Mouse (Mus musculus): ENCODE results near the gene 4933400A11Rik.

Gene 4933400A11Rik

DNA sequence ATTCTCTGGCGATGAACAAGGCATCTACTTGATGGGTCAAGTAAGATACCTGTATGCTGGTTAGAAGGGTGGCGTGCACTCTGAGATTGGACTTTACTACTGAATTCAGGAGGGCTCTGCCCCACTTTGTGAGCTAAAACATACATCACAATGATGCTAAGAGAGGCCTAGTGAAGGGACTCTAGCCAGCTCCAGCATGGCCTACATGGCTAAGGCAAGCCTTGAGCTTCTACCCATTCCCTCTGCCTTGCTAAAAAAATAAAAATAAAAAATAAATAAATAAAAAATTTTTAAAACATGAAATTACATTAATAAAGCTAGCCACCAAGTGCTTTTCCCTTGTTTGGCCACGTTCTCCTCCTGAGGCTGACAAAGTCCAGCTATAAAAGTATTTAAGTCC lies at the start of gene 4933400A11Rik:
4933400A11Rik (minus strand) TSS at position 101 of the 400 bp plus-strand sequence.
- in situ Hi-C loops (cut with MboI; ENCODE audit: low pct_unique_long_range_greater_than_20kb in 1 of 2, low sequenced_read_pairs in 2 of 2, unreplicated experiment in 1 of 2): no loop called here

DNA sequence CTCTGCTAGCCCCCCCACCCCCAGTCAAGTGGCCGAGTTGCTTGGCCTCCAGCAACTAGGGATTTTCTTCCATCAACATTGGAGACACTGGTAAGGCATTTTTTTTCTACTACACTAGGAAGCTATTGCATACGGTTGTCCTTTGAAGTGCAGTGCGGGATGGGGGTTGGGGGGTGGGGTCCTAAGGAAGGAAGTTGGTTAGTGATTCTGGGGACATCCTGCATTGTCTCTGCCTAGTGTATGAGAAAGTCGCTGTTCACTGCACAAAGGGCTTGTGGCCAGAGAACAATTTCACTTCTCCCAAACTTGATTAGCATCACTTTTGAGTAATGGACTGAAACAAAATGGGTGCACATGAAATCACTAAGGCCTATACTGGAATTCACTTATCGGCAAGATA lies 48.7 kb upstream of the 4933400A11Rik start:
- in situ Hi-C loops (cut with MboI; ENCODE audit: low pct_unique_long_range_greater_than_20kb in 1 of 2, low sequenced_read_pairs in 2 of 2, unreplicated experiment in 1 of 2): no loop called here

DNA sequence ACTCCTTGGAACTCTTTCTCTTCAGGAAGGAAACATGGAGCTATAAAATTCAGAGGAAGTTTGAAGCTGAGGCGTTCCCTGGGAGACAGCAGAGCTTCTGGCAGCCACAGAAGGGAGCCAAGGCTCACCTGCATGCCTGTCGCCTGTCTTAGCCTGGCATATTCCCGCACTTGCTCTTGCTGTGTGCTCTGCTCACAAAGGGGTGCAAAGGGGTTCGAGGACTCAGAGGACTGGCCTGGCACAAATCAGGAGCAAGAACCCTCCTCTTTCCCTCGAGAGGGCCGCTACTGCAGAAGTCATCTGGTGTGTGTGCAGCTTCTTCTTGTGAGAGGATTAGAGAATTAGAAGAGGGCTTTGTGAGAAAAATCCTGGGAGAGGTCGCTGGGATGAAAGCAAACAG lies 48.3 kb upstream of the 4933400A11Rik start:
- in situ Hi-C loops (cut with MboI; ENCODE audit: low pct_unique_long_range_greater_than_20kb in 1 of 2, low sequenced_read_pairs in 2 of 2, unreplicated experiment in 1 of 2): no loop called here

DNA sequence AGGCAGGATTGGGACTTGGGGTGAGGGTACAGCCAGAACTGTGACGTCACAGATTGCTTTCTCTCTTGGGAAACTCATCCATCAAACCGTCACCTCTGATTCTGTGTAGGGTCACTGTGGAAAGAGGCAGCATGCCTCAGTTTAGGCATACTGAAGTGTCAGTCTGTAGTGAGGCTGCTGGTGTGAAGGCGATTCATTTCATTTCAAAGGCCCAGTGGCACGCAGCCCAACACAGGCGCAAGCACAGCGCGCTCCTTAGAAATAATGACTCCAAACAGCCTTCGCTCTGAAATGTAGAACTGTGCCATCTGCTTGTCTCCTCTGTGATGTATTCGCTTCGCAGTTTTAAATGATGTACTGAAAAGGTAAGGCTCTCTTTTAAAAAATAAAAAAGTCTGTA lies 47.5 kb upstream of the 4933400A11Rik start:
- in situ Hi-C loops (cut with MboI; ENCODE audit: low pct_unique_long_range_greater_than_20kb in 1 of 2, low sequenced_read_pairs in 2 of 2, unreplicated experiment in 1 of 2): no loop called here

DNA sequence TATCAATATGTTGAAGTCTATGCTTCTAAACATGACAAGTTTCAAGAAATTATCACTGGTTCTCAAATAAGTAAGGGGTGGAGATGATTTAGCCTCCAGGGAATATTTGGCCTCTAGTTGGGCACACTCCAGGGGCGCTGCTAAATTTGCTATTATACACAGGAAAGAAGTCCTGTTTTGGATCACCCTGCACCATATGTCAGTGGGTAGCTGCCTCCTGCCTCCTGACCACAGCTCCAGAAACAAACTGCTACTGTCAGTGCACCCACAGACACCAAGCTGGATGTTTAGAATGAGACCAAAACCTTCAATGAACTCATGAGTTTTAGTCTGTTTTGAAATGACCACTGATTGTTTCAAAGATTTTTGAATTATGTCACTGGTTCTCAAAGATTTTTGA lies 34.2 kb upstream of the 4933400A11Rik start:
- in situ Hi-C loops (cut with MboI; ENCODE audit: low pct_unique_long_range_greater_than_20kb in 1 of 2, low sequenced_read_pairs in 2 of 2, unreplicated experiment in 1 of 2): loop anchor here in 1 of 2 experiments (10.0 kb wide), 1 partner anchor 61 kb away; no protein-coding TSS in a partner anchor

DNA sequence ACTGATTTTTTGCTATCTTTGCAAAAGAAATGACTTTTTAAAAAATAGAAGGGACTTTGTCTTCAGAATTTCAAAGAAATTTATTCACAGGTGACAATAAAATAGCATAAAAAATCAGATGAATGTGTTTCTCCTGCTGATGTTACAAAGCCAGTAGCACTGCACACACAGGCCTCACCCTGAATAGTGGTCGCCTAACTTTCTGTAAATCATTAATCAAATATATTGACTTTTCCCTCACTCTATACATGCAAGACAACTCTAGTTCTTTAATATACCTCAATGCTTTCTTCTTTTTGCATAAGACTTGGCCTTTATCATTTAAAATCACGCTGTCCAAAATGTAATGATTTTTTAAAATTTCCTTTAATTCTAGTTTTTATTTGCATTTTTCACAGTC lies 32.3 kb upstream of the 4933400A11Rik start:
- in situ Hi-C loops (cut with MboI; ENCODE audit: low pct_unique_long_range_greater_than_20kb in 1 of 2, low sequenced_read_pairs in 2 of 2, unreplicated experiment in 1 of 2): loop anchor here in 1 of 2 experiments (10.0 kb wide), 1 partner anchor 63 kb away; no protein-coding TSS in a partner anchor

DNA sequence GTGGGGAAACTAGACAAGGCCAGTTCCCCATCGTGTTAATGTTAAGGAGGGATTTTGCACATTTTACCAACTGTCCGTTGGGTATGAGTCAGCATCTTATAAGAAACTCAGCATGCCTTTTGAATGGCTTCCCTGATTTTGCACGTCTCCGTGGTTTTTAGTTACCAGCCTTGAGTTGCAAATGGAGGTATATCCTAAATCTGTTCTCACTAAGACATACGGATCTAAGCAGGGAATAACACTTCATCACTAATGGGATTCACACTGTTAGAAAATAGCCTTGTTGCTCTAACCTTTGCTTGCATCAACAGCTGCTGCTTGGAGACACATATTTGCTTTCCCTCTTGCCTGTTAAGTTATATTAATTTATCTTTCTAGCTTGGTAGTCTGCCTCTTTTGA lies 31.9 kb upstream of the 4933400A11Rik start:
- in situ Hi-C loops (cut with MboI; ENCODE audit: low pct_unique_long_range_greater_than_20kb in 1 of 2, low sequenced_read_pairs in 2 of 2, unreplicated experiment in 1 of 2): loop anchor here in 1 of 2 experiments (10.0 kb wide), 1 partner anchor 63 kb away; no protein-coding TSS in a partner anchor

DNA sequence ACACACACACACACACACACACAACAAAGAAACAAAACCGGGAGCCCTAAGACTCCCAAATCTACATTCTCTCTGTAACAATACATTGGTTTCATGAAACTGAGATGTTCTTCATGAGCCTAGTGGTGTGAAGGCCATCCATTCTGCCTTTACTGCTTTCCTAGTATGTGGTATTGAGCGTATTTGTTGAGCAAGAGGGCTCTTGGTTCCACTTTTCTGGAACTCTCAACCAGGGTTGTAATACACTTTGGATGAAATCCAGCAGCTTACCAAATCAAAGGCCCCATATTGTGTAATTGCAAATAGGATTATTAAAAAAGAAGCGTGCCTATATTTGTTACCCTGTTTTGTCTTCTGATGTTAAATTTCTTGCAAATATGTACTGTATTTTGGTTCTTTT lies 28.3 kb upstream of the 4933400A11Rik start:
- in situ Hi-C loops (cut with MboI; ENCODE audit: low pct_unique_long_range_greater_than_20kb in 1 of 2, low sequenced_read_pairs in 2 of 2, unreplicated experiment in 1 of 2): no loop called here

DNA sequence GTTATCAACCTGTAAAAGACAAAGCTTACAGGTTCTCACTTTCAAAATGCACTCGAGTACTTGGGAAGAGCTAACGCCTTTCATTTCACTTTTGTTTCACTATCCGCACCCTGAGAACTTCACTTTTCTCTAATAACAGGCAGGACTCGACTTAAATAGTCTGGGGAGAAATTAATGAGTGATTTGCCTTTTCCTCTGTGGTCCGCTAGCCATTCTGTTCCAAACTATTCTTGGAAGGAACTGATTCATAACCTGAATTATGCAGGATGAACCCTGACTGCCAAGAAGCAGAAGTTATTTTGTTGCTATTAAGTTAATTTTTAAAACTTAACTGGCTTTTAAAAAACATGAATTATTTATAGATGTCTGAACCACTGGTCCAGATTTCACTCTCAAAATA lies 26.4 kb upstream of the 4933400A11Rik start:
- in situ Hi-C loops (cut with MboI; ENCODE audit: low pct_unique_long_range_greater_than_20kb in 1 of 2, low sequenced_read_pairs in 2 of 2, unreplicated experiment in 1 of 2): no loop called here

DNA sequence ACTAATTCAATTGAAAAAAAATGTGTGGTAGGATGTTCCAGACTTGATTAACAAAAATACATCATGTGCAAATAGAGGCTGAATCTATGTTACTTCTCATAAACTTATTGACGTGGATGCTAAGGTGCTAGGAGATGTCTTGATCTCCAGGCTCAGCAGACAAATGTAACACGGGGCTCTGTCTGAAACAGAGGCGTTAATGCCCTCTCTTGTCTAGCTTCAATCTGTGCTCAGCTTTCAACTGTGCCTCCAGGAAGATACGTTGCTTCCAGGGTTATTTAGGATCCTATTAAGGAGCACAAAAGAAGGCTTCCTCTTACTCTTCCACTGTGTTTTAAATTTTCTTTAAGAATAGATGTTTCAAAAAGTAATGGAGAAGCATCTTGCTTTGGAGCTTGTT lies 20.8 kb upstream of the 4933400A11Rik start:
- in situ Hi-C loops (cut with MboI; ENCODE audit: low pct_unique_long_range_greater_than_20kb in 1 of 2, low sequenced_read_pairs in 2 of 2, unreplicated experiment in 1 of 2): loop anchor here in 1 of 2 experiments (5.0 kb wide), 1 partner anchor 177 kb away; no protein-coding TSS in a partner anchor

DNA sequence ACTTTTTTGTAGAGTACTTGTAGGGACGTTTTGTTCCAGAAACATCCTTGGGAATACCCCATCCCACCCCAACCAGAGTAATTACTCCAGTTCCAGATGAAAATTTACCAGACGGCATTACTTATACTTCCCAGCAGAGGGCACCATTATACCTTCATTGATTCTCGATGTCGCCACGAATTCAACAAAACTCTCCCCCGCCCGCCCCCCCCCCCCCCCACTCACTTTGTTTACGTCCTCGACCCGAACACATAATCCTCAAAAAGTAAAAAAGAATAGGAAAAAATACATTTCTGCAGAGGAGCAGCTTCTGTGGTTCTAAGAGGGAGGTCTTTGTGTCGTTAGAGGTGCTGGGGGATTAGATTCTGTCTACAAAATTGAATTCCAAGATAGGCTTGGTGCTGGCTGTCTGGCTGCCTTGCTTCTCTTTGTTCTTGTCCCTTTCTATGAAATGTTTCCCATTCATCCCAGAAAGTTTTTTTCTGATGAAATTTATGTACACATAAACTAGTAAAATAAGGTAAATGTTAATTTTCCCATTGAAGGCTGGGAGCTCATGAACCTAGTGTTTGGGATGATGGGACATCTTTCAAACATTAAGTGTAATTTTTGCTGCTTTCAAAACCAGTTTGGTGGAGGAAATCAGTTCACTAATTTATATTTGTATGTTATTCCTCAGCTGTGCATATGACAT lies 19.7 kb upstream of the 4933400A11Rik start:
- in situ Hi-C loops (cut with MboI; ENCODE audit: low pct_unique_long_range_greater_than_20kb in 1 of 2, low sequenced_read_pairs in 2 of 2, unreplicated experiment in 1 of 2): no loop called here

DNA sequence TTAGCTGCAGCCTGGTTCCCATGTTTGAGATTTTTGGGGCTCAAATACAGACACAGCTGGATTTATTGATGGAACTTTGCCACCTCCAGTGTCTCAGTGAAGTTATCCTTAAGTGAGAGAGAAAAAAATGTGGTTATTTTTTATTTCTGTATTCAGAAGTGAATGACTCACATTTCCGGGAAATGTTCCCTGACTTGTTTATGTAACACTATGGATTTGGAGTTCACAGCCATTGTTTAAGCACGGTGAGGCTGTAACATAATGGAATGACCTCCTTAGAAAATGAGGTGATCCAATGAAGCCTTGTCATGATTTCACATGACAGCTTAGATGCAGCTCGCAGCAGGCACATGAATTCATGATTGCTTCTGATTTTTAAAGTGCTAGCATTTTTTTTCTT lies 17.7 kb upstream of the 4933400A11Rik start:
- in situ Hi-C loops (cut with MboI; ENCODE audit: low pct_unique_long_range_greater_than_20kb in 1 of 2, low sequenced_read_pairs in 2 of 2, unreplicated experiment in 1 of 2): no loop called here

DNA sequence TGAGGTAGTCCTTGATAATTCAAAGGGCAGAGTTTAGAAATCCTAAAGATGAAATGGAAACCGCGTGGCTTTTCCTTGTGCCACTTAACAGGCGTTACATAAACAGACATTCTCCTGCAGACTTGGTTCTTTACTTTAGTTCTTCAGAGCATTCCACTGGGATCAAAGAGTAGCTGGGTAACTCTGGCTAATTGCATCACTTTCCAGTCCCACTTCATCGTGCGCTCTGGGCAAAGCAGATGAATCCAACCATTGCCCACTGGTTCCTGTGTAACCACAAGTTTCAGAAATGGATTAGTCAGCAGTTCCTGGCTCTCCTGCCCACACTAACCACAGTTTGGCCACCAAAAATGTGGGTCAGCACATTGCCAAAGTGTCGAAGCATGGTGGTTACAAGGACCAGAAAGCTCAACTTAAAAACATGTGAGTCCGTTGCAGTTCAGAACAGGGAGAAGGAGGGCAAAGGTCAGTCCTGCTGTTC lies 15.4 kb upstream of the 4933400A11Rik start:
- in situ Hi-C loops (cut with MboI; ENCODE audit: low pct_unique_long_range_greater_than_20kb in 1 of 2, low sequenced_read_pairs in 2 of 2, unreplicated experiment in 1 of 2): no loop called here

DNA sequence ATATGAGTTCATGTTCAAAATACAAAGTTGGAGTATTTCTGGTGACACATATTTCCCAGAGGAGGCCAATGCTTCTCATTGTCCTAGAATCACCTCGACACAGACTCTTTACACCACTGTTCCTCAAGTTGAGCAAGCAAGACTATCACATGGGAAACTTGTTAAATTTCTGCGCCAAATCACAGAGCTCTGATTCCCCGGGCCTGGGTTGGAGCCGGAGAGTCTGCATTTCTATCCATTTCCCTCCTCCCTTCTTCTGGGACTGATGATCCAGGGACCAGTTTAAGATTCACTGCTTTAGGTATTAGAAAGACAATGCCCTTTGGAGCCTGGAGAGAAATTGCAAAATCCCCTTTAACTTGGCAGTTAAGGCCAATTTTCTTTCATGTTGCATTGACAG lies 15.0 kb upstream of the 4933400A11Rik start:
- in situ Hi-C loops (cut with MboI; ENCODE audit: low pct_unique_long_range_greater_than_20kb in 1 of 2, low sequenced_read_pairs in 2 of 2, unreplicated experiment in 1 of 2): no loop called here

DNA sequence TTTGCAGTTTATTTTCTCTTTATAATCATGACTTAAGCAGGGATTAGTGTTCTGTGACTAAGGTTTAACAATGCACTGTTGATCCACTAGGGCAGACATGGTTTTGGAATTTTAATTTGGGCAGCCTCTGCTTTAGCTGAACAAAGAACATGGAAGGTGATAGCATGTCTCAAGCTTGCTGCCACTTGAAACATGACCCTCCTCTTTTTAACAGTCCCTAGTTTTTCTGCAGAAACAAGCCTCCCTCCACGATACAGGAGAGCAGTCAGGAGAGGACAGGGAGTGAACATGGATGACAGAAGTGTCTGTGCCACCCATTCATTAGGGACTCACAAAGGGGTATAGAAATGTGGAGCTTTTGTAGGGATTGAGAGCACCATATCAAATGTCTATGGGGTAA lies 13.4 kb upstream of the 4933400A11Rik start:
- in situ Hi-C loops (cut with MboI; ENCODE audit: low pct_unique_long_range_greater_than_20kb in 1 of 2, low sequenced_read_pairs in 2 of 2, unreplicated experiment in 1 of 2): no loop called here

DNA sequence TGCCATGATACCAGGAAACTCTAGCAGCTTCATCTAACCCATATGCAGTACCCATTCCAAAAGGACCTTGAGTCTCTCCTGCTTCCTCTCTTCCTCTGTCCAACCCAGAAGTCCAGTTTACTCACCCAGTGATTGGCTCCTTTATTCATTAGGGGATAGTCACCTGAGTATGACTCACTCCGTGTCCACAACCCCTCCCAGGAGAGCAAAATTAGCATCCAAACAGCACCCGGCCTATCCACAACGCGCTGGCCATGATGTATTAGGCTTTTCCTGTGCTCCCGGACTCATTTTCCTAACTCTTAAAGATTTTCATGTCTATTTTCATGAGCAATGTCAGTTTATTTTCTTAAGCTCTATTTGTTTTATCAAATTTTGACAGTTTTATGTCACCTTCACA lies 10.3 kb upstream of the 4933400A11Rik start:
- in situ Hi-C loops (cut with MboI; ENCODE audit: low pct_unique_long_range_greater_than_20kb in 1 of 2, low sequenced_read_pairs in 2 of 2, unreplicated experiment in 1 of 2): no loop called here

DNA sequence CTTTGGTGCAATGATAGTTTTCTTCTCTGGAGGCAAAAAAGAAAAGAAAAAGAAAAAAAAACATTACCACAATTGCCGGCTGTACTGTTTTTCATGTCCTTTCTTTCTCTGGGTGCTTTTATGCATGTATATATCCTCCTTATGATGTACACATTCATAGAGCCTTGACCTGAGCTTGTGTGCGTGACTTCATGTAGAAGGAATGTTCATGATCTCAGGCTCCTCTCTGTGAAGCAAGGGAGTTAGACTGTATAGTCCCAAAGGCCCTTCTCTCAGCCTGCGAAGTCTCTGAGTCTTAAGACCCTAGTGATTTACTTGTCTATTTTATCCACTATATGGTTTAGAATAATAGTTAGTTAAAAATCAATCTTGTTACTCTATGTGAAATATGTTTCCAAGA lies 21.4 kb downstream of the 4933400A11Rik start:
- in situ Hi-C loops (cut with MboI; ENCODE audit: low pct_unique_long_range_greater_than_20kb in 1 of 2, low sequenced_read_pairs in 2 of 2, unreplicated experiment in 1 of 2): no loop called here

DNA sequence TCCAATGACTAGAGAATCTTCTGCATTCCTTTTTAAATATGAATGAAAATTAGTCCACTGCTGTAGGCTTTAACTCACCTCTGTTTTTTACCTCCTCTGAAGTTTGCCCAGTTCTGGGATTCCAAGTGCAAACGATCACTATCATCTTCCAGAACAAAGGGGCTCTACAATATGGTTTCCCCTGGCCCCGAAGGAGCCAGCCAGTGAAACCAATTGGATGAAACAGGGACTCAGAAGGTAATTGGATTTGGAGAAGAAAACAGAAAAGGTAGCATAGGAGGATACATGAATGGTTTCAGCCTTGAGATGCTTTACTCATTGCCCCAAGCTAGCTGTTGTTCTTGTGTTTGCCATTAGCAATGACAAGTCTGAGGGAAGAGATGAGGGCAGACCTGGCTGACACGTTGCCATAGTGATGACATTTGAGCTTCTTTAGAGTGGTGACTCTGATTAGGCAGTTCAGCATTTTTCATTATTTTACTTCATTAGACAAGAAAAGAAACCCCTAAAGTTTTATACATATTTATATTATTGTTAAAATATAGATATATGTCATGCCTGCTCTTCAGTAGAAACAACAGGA lies 44.0 kb downstream of the 4933400A11Rik start:
- in situ Hi-C loops (cut with MboI; ENCODE audit: low pct_unique_long_range_greater_than_20kb in 1 of 2, low sequenced_read_pairs in 2 of 2, unreplicated experiment in 1 of 2): no loop called here

Data from mouse embryonic stem cell (cell line).